8 mouse cellular contexts compared by ENCODE assay signal in genomic region chr10:81356991-81357844, GRCm38 (mm10). TPM values are rescaled to one million over a fixed set of nuclear protein-coding genes. Genes with fewer than 3 reads are reported as not detected.
A peak's percentile ranks its signal among the peaks of the same experiment; 100 is the strongest.
DNase-seq lines count a peak whose midpoint lies in the region; ATAC-seq and TF ChIP-seq lines count a peak whose summit lies in the region.

TSS of gene Mfsd12 (plus strand) at chr10:81357491.

- H3K27me3 ChIP-seq in kidney, embryonic 14.5 days (ENCODE audit: control insufficient read depth, insufficient read depth, low read length): no peaks in the 10 kb centered on the region
- 0 out of 2 replicates have a peak, but pooled peaks cover 3% of the 10 kb centered on the region for H3K27me3 ChIP-seq in limb, embryonic 15.5 days
- H3K27me3 ChIP-seq in midbrain, postnatal 0 days (ENCODE audit: insufficient read depth, low read length): no peaks in the 10 kb centered on the region

- 2% methylated on average over 66 of the region's 79 CpGs for WGBS in kidney, embryonic 14.5 days
- 2% methylated on average over 78 of the region's 79 CpGs for WGBS in limb, embryonic 15.5 days
- WGBS in midbrain, postnatal 0 days: 2% methylated on average over 66 of the region's 79 CpGs

- peaks cover 2% of the 10 kb centered on the region; the same call in 1 of the 2 replicates for H3K36me3 ChIP-seq in kidney, embryonic 14.5 days (ENCODE audit: control insufficient read depth, insufficient read depth, low read length)
- H3K36me3 ChIP-seq in limb, embryonic 15.5 days: 0 out of 2 replicates have a peak, but pooled peaks cover 7% of the 10 kb centered on the region
- peaks cover 14% of the 10 kb centered on the region for H3K36me3 ChIP-seq in midbrain, postnatal 0 days (ENCODE audit: insufficient read depth, low read length)

- peak within 1 kb of the TSS; percentile 67 for H3K4me3 ChIP-seq in embryonic fibroblast, embryonic 13.5 days (ENCODE audit: insufficient read depth, low read length)
- H3K4me3 ChIP-seq in kidney, embryonic 14.5 days (ENCODE audit: low read length): peak within 1 kb of the TSS; percentile 82
- peak within 1 kb of the TSS; percentile 76 for H3K4me3 ChIP-seq in limb, embryonic 15.5 days
- peak within 1 kb of the TSS; percentile 80 for H3K4me3 ChIP-seq in midbrain, postnatal 0 days (ENCODE audit: low read depth, low read length)

- H3K27ac ChIP-seq in embryonic fibroblast, embryonic 13.5 days (ENCODE audit: insufficient read depth, low read length): no peak within 1 kb of the TSS
- no peak within 1 kb of the TSS for H3K27ac ChIP-seq in kidney, embryonic 14.5 days (ENCODE audit: low read depth, low read length)
- peak within 1 kb of the TSS; percentile 38; the same call in 1 of the 2 replicates for H3K27ac ChIP-seq in limb, embryonic 15.5 days
- H3K27ac ChIP-seq in midbrain, postnatal 0 days (ENCODE audit: low read depth, low read length): no peak within 1 kb of the TSS

- H3K4me1 ChIP-seq in embryonic fibroblast, embryonic 13.5 days (ENCODE audit: control insufficient read depth, insufficient read depth, low read length): 0 out of 2 replicates have a peak, but pooled peaks cover 2% of the 10 kb centered on the region
- H3K4me1 ChIP-seq in kidney, embryonic 14.5 days (ENCODE audit: control insufficient read depth, insufficient read depth, low read length): peaks cover 16% of the 10 kb centered on the region; the same call in 1 of the 2 replicates
- H3K4me1 ChIP-seq in limb, embryonic 15.5 days: peaks cover 31% of the 10 kb centered on the region
- H3K4me1 ChIP-seq in midbrain, postnatal 0 days (ENCODE audit: insufficient read depth, low read length): peaks cover 4% of the 10 kb centered on the region

- TF ChIP-seq POLR2A in embryonic fibroblast, embryonic 13.5 days (IDR thresholded peaks at IDR 0.05; ENCODE audit: low read depth, low read length): peak; percentile 61

- DNase-seq in A20 (ENCODE audit: low read depth, low spot score): peak; percentile 95
- peak; percentile 96 for DNase-seq in brain, adult 2 months (ENCODE audit: low read depth, low spot score)
- DNase-seq in heart, adult 9 months (ENCODE audit: low spot score in 2 of 2): peak; percentile 86 to 90
- peak; percentile 93 for DNase-seq in midbrain, postnatal 0 days (ENCODE audit: low spot score)
- DNase-seq in spleen, postnatal 10 days (ENCODE audit: low spot score in 2 of 2): peak; percentile 83 to 95

- TF ChIP-seq CTCF in embryonic fibroblast, embryonic 13.5 days (IDR thresholded peaks at IDR 0.05; ENCODE audit: borderline replicate concordance, insufficient read depth, low read length): no peak
- TF ChIP-seq CTCF in midbrain, postnatal 0 days (IDR thresholded peaks at IDR 0.05): no peak

- peak within 1 kb of the TSS; percentile 99 for H3K4me2 ChIP-seq in kidney, embryonic 14.5 days (replicated peaks; ENCODE audit: low read depth, low read length)
- peak within 1 kb of the TSS; percentile 97 for H3K4me2 ChIP-seq in limb, embryonic 15.5 days
- peak within 1 kb of the TSS; percentile 91 for H3K4me2 ChIP-seq in midbrain, postnatal 0 days (ENCODE audit: low read depth, low read length, poor library complexity, severe bottlenecking)

- peak; percentile 90 for ATAC-seq in kidney, embryonic 14.5 days (ENCODE audit: low FRiP score, low TSS enrichment)
- ATAC-seq in limb, embryonic 15.5 days (ENCODE audit: insufficient number of reproducible peaks, low FRiP score, low TSS enrichment, low read depth): peak; percentile 78
- peak; percentile 92 for ATAC-seq in midbrain, postnatal 0 days (ENCODE audit: low FRiP score)

- peak within 1 kb of the TSS; percentile 76 for H3K9ac ChIP-seq in kidney, embryonic 14.5 days (ENCODE audit: low read depth, low read length)
- H3K9ac ChIP-seq in limb, embryonic 15.5 days: peak within 1 kb of the TSS; percentile 84
- H3K9ac ChIP-seq in midbrain, postnatal 0 days (replicated peaks; ENCODE audit: low read length, poor library complexity, severe bottlenecking): peak within 1 kb of the TSS; percentile 87

- no peaks in the 10 kb centered on the region for H3K9me3 ChIP-seq in kidney, embryonic 14.5 days (ENCODE audit: control insufficient read depth, low read length)
- H3K9me3 ChIP-seq in limb, embryonic 15.5 days: no peaks in the 10 kb centered on the region
- H3K9me3 ChIP-seq in midbrain, postnatal 0 days (ENCODE audit: low read length): no peaks in the 10 kb centered on the region

RNA-seq across cellular contexts. Expression of gene Mfsd12, which starts in this region (rescaled TPM):
- 5.7 and 6.2 TPM in 2 replicates for polyA plus RNA-seq in embryonic fibroblast, embryonic 13.5 days (2011; ENCODE audit: insufficient read length, low read depth, missing spikeins)
- polyA plus RNA-seq in kidney, embryonic 14.5 days (2014; fragmentation: Nextera tagmentation; extraction: Ambion mirVana): 4.1 and 4.6 TPM in 2 replicates
- 13.3 and 13.4 TPM in 2 replicates for polyA plus RNA-seq in limb, embryonic 15.5 days (2015; fragmentation: Nextera tagmentation; extraction: Ambion mirVana)
- 31.9 and 40.6 TPM in 2 replicates for total RNA-seq in midbrain, postnatal 0 days (2014; rRNA removed)
- 13.6 and 15.4 TPM in 2 replicates for polyA plus RNA-seq in midbrain, postnatal 0 days (2015; fragmentation: Nextera tagmentation; extraction: Ambion mirVana)
